Mouse (Mus musculus) neural tube, embryonic 15.5 days (tissue): ENCODE data around the gene Gpx7. TPM values are rescaled to one million over a fixed set of nuclear protein-coding genes. Genes with fewer than 3 reads are reported as not detected.

Experiments used
- ATAC-seq: fragments of 200-750 bp; cut with Nextera tagmentation; 2 replicates; pipeline ENCODE4 v1.8.0; 2017; ENCODE audit warnings: mild to moderate bottlenecking, moderate TSS enrichment, moderate library complexity; ENCODE audit not compliant: low FRiP score
- H3K27ac ChIP-seq: fragments of 300-500 bp; sonication (generic); replicated peaks from 2 replicates; pipeline ENCODE4 v1.5.1; 2015; ENCODE audit warnings: mild to moderate bottlenecking, inconsistent platforms
- H3K27me3 ChIP-seq: fragments of 300-500 bp; sonication (generic); replicated peaks from 2 replicates; pipeline ENCODE4 v1.6.1; 2015; ENCODE audit warnings: inconsistent platforms
- H3K36me3 ChIP-seq: fragments of 300-500 bp; sonication (generic); 2 replicates; pipeline ENCODE4 v1.6.1; 2015; ENCODE audit warnings: inconsistent platforms
- H3K4me1 ChIP-seq: fragments of 300-500 bp; sonication (generic); 2 replicates; pipeline ENCODE4 v1.6.1; 2015; ENCODE audit warnings: inconsistent platforms
- H3K4me2 ChIP-seq: fragments of 300-500 bp; sonication (generic); 2 replicates; pipeline ENCODE4 v1.6.1; 2015; ENCODE audit warnings: inconsistent platforms, mild to moderate bottlenecking, moderate library complexity
- H3K4me3 ChIP-seq: fragments of 300-500 bp; sonication (generic); replicated peaks from 2 replicates; pipeline ENCODE4 v1.5.1; 2015; ENCODE audit warnings: mild to moderate bottlenecking, inconsistent platforms
- H3K9ac ChIP-seq: fragments of 300-500 bp; sonication (generic); replicated peaks from 2 replicates; pipeline ENCODE4 v1.6.1; 2015; ENCODE audit warnings: mild to moderate bottlenecking, inconsistent platforms
- H3K9me3 ChIP-seq: fragments of 300-500 bp; sonication (generic); replicated peaks from 2 replicates; pipeline ENCODE4 v1.6.1; 2016; ENCODE audit warnings: inconsistent platforms
- WGBS: fragments of 180-500 bp; shearing (Covaris S2); methylation state at CpG from one replicate; pipeline ENCODE4 v1.1.7; 2015; ENCODE audit warnings: mixed read lengths; 5-methylcytosine and 5-hydroxymethylcytosine counted together
- polyA plus RNA-seq: library from polyadenylated mRNA; unstranded; fragments of >200 nt; fragmentation: Nextera tagmentation; extraction: Ambion mirVana; gene quantifications from 2 replicates; pipeline ENCODE4 v1.2.1, GENCODE M21; 2015

Gene Gpx7
- 36.9 and 37.9 TPM in 2 replicates for polyA plus RNA-seq

GRCm38 (mm10) chr4:108406861-108407401, at the start of gene Gpx7:
Gene Gpx7, minus strand, starts transcription at chr4:108406961.
- peak within 1 kb of the TSS; percentile 75 for H3K27ac ChIP-seq
- H3K4me1 ChIP-seq: peaks cover 19% of the 10 kb centered on the region
- H3K9ac ChIP-seq: peak within 1 kb of the TSS; percentile 70
- H3K4me3 ChIP-seq: peak within 1 kb of the TSS; percentile 50
- H3K9me3 ChIP-seq: no peaks in the 10 kb centered on the region
- WGBS: 11% methylated on average over 15 of the region's 15 CpGs
- peak within 1 kb of the TSS; percentile 95 for H3K4me2 ChIP-seq
- H3K36me3 ChIP-seq: no peaks in the 10 kb centered on the region
- no peaks in the 10 kb centered on the region for H3K27me3 ChIP-seq
- peak; percentile 55 for ATAC-seq

GRCm38 (mm10) chr4:108456028-108456427, 49.3 kb upstream of the Gpx7 start:
- WGBS: 88% methylated on average over 2 of the region's 2 CpGs
- no peak overlapping the region for H3K4me2 ChIP-seq
- no peaks in the 10 kb centered on the region for H3K36me3 ChIP-seq
- no peak overlapping the region for H3K4me3 ChIP-seq
- ATAC-seq: no peak
- no peak overlapping the region for H3K9ac ChIP-seq
- H3K4me1 ChIP-seq: peaks cover 9% of the 10 kb centered on the region
- H3K27ac ChIP-seq: no peak overlapping the region
- H3K9me3 ChIP-seq: no peaks in the 10 kb centered on the region
- H3K27me3 ChIP-seq: no peaks in the 10 kb centered on the region

DNA sequence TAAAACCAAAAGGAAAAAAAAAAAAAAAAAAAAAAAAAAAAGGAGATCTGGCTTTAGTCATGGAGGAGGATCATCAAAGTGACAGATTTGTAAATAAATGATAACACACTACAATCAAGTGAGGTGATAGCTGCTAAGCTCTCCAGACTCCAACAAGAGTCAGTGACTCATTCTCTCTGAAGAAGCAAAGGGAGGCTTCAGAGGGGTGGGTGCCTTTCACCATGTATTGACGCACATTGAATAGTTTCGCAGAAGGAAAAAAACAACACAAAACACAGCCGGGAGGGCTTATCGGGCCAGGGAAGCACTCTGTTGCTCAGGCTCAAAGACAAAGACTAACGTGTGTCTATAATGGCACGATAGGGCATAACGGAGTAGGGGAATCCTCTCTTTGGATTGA, 41.3 kb upstream of the Gpx7 start:
- no peak for ATAC-seq
- no peaks in the 10 kb centered on the region for H3K4me1 ChIP-seq
- 89% methylated on average over 7 of the region's 7 CpGs for WGBS
- no peak overlapping the region for H3K4me3 ChIP-seq
- H3K4me2 ChIP-seq: no peak overlapping the region
- H3K36me3 ChIP-seq: no peaks in the 10 kb centered on the region
- H3K27ac ChIP-seq: no peak overlapping the region
- H3K9me3 ChIP-seq: no peaks in the 10 kb centered on the region
- H3K27me3 ChIP-seq: no peaks in the 10 kb centered on the region
- H3K9ac ChIP-seq: no peak overlapping the region

- no peak overlapping the region for H3K9ac ChIP-seq
- no peak for ATAC-seq
- WGBS: 60% methylated on average over 6 of the region's 6 CpGs
These were observed 31.5 kb upstream of the Gpx7 start for GRCm38 (mm10) chr4:108438082-108438840.

GRCm38 (mm10) chr4:108436225-108436624, 29.5 kb upstream of the Gpx7 start:
- Histone ChIP-seq H3K4me1 (peaks cover 10% of the 10 kb centered on the region), H3K9me3 (no peaks in the 10 kb centered on the region), H3K36me3 (no peaks in the 10 kb centered on the region), H3K4me3 (no peak overlapping the region), H3K9ac (no peak overlapping the region), H3K4me2 (no peak overlapping the region), H3K27ac (no peak overlapping the region), H3K27me3 (no peaks in the 10 kb centered on the region)
- ATAC-seq: no peak
- 76% methylated on average over 1 of the region's 1 CpGs for WGBS

More at GRCm38 (mm10) chr4:108438082-108438840, 31.5 kb upstream of the Gpx7 start:
- Histone ChIP-seq H3K4me2 (no peak overlapping the region), H3K36me3 (no peaks in the 10 kb centered on the region), H3K4me1 (peaks cover 4% of the 10 kb centered on the region; the same call in 1 of the 2 replicates), H3K27me3 (no peaks in the 10 kb centered on the region), H3K27ac (no peak overlapping the region), H3K4me3 (no peak overlapping the region), H3K9me3 (no peaks in the 10 kb centered on the region)

GRCm38 (mm10) chr4:108435646-108436045, 28.9 kb upstream of the Gpx7 start:
- no peaks in the 10 kb centered on the region for H3K36me3 ChIP-seq
- WGBS: 74% methylated on average over 3 of the region's 3 CpGs
- no peaks in the 10 kb centered on the region for H3K9me3 ChIP-seq
- H3K4me2 ChIP-seq: no peak overlapping the region
- peaks cover 15% of the 10 kb centered on the region for H3K4me1 ChIP-seq
- no peak overlapping the region for H3K9ac ChIP-seq
- H3K27ac ChIP-seq: no peak overlapping the region
- no peak overlapping the region for H3K4me3 ChIP-seq
- no peaks in the 10 kb centered on the region for H3K27me3 ChIP-seq
- no peak for ATAC-seq

DNA sequence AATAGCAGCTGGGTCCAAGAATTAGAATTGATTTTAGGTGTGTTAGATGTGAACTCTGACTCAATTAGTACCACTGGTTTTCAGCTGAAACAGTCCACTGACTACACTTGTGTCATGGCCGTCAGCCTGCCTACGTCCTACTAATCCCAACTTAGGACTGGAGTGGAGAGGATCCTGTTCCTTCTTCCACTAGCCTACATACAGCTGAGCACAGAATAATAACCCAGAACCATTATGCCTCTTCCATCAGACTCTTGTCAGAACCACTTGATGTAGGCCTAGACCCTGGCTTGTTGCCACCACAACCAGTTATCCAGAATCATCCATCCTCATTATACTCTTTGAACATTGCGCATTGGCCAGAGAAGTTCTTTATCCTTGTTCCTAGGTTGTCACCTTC, 28.0 kb upstream of the Gpx7 start:
- WGBS: 93% methylated on average over 3 of the region's 3 CpGs
- H3K27me3 ChIP-seq: no peaks in the 10 kb centered on the region
- ATAC-seq: no peak
- no peak overlapping the region for H3K4me2 ChIP-seq
- no peak overlapping the region for H3K9ac ChIP-seq
- H3K4me3 ChIP-seq: no peak overlapping the region
- H3K27ac ChIP-seq: no peak overlapping the region
- no peaks in the 10 kb centered on the region for H3K36me3 ChIP-seq
- peaks cover 17% of the 10 kb centered on the region for H3K4me1 ChIP-seq
- no peaks in the 10 kb centered on the region for H3K9me3 ChIP-seq

GRCm38 (mm10) chr4:108434221-108434620, 27.5 kb upstream of the Gpx7 start:
- Histone ChIP-seq H3K9me3 (no peaks in the 10 kb centered on the region), H3K9ac (no peak overlapping the region), H3K36me3 (no peaks in the 10 kb centered on the region), H3K27ac (no peak overlapping the region), H3K27me3 (no peaks in the 10 kb centered on the region), H3K4me3 (no peak overlapping the region), H3K4me2 (no peak overlapping the region), H3K4me1 (peaks cover 17% of the 10 kb centered on the region)
- 78% methylated on average over 4 of the region's 4 CpGs for WGBS
- no peak for ATAC-seq

DNA sequence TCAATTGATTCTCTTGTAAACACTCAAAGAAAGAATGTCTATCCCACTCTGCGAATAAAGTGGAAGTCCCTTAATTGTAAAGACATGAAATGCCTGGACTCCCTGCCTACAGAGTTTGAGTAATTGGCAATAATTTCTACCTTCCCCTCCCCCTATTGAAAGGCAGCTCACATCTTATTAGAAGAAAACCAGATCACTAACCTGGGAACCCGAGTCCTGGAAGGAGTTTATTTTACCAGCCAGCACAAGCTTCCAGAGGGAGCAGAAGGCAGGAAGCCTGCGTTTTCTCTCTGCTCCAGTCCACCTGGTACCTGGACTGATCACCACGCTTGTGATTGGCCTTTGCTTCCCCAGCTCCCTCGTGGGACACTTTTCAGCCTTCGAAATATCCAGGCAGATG, 26.6 kb upstream of the Gpx7 start:
- Histone ChIP-seq H3K4me3 (no peak overlapping the region), H3K27ac (no peak overlapping the region), H3K4me1 (peaks cover 17% of the 10 kb centered on the region), H3K27me3 (no peaks in the 10 kb centered on the region), H3K36me3 (no peaks in the 10 kb centered on the region), H3K9me3 (no peaks in the 10 kb centered on the region), H3K9ac (no peak overlapping the region), H3K4me2 (no peak overlapping the region)
- ATAC-seq: no peak
- 14% methylated on average over 6 of the region's 6 CpGs for WGBS

DNA sequence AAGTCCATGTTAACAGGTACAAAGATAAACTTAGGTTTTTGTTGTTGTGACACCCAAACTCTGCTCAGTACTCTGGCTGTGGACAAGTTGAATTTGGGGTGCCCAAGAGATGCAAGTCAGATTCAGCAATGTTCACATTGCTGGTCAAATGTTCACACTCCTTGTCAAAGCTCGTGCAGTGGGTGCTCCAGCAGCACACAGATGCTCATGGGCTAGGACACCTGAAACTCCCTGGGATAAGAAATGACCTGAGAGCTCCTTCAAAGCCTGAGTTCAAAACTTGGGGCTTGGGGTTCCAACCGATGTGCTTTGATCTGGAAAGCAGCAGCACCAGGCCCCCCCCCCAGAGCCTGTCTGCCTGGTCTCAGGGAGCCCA, 24.8 kb upstream of the Gpx7 start:
- WGBS: 16% methylated on average over 2 of the region's 2 CpGs
- no peak for ATAC-seq
- H3K36me3 ChIP-seq: no peaks in the 10 kb centered on the region
- no peak overlapping the region for H3K9ac ChIP-seq
- H3K9me3 ChIP-seq: no peaks in the 10 kb centered on the region
- H3K4me3 ChIP-seq: no peak overlapping the region
- no peak overlapping the region for H3K27ac ChIP-seq
- peaks cover 17% of the 10 kb centered on the region for H3K4me1 ChIP-seq
- H3K27me3 ChIP-seq: no peaks in the 10 kb centered on the region
- no peak overlapping the region for H3K4me2 ChIP-seq

GRCm38 (mm10) chr4:108430656-108431560, 24.1 kb upstream of the Gpx7 start:
- no peak overlapping the region for H3K9ac ChIP-seq
- no peak overlapping the region for H3K4me2 ChIP-seq
- peak overlapping the region; percentile 49 for H3K27ac ChIP-seq
- H3K9me3 ChIP-seq: no peaks in the 10 kb centered on the region
- ATAC-seq: peak; percentile 82
- H3K36me3 ChIP-seq: no peaks in the 10 kb centered on the region
- H3K4me1 ChIP-seq: peaks cover 17% of the 10 kb centered on the region
- H3K27me3 ChIP-seq: no peaks in the 10 kb centered on the region
- WGBS: 19% methylated on average over 4 of the region's 4 CpGs
- H3K4me3 ChIP-seq: no peak overlapping the region
